Mouse (Mus musculus): ENCODE measurements around the gene Zzef1.
"Not testable (repeated sequence)": the region's sequence is repeated elsewhere in the genome, so short reads cannot be mapped to it uniquely, and the experiment has no call there.

Zzef1 gene

DNA sequence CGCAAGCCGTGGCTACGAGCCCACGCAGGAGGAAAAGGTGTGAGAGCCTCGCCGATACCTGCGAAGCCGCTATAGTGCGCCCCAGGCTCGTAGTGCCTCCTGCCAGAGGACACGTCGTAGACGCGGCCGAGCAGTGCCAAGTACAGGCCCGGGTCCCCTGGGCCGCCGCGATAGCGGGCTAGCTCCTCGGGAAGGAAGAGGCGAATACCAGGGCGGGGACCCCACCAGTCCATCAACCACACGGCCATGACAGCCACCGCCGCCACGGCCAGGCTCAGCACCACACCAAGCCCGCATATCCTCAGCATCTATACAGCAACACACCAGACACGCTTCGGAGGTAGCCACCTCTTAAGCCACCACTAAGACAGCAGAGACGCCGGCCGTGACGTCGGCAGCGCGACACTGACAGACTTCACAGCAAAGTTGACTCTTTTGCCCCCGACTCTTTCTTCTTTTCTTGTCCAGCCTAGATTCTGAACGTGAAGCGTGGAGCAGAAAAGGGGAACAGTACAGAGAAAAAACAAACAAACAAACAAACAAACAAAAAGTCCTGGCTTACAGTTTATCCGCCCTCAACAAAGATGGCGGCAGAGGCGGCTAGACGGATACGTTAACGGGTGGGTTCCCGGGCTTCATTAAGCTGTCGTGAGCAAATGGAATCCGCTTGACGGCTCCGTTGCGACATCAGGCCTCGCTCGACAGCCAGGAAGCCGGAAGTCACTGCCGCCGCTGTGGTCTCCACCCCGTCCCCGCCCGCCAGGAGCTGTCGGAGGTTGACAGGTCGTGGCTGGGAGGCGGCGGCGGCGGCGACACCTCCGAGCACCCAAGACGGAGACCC lies at the start of gene Zzef1, which contains the start of gene Cyb5d2:
Zzef1 (plus strand) TSS at position 772 of the 841 bp plus-strand sequence.
Cyb5d2 (minus strand) TSS at position 688 of the 841 bp plus-strand sequence.
- in situ Hi-C loops (cut with MboI, MseI), result no loop called here

DNA sequence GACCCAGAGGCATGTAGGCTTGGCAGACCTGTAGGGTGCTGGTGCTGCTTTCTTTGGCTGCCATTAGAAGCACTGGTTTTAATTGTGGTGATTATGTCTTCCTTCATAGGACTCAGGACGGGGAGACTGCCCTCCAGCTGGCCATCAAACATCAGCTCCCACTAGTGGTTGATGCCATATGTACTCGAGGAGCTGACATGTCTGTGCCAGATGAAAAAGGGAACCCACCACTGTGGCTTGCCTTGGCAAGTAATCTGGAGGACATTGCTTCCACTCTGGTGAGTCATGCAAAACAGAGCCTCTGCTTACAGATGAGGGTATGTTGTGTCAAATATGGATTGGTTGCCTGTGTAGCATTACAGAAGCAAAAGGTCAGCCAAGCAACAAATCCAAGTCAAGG lies 44.1 kb upstream of the Zzef1 start:
- in situ Hi-C loops (cut with MboI, MseI), result no loop called here

DNA sequence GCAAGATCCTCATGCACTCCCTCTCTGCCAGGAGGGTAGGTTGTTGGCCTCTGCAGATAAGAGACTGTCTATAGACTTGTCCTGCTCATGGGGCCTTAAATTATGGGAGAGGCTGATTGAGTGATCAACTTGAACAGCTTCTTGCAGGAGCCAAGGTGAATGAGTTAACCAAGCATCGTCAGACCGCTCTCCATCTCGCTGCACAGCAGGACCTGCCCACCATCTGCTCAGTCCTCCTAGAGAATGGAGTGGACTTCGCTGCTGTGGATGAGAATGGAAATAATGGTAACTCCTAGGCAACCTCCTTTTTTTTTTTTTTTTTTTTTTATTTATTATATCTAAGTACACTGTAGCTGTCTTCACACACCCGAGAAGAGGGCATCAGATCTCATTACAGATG lies 37.7 kb upstream of the Zzef1 start:
- in situ Hi-C loops (cut with MboI, MseI), result no loop called here

DNA sequence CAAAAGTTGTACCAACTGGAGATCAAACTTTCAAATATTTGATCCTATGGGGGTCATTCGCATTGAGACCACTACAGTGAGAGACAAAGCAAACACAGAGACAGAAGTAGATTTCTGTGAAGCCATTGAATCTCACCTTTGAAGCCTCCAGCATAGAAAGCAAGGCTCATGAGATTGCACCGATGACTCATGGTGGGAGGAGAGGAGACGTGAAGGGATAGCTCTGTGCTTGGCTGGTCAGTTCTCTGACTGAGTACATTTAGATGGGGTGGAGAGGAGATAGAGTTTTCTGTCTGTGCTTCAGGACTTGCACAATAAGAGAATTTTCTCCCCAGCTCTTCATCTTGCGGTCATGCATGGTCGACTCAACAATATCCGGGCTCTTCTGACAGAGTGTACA lies 36.4 kb upstream of the Zzef1 start:
- in situ Hi-C loops (cut with MboI, MseI), result no loop called here

DNA sequence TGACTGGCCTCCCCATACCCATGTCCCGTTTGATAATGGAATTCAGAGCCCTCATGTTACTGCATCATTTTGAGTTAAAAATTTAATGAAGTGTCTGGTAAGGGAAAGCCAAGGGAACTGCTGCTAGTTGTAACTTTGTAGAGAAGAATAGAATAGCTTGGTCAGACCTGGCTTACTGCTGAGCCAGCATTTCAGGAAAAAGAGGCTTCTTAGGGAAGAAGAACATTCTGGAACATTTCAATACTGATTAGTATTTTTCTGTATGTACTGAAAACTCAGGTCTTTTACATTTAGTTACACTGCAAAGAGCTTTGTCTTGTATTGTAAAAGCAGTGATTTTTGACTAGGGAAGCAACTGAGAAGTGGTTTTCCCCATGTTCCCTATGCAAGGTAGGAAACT lies 35.2 kb upstream of the Zzef1 start:
- in situ Hi-C loops (cut with MboI, MseI), result no loop called here

DNA sequence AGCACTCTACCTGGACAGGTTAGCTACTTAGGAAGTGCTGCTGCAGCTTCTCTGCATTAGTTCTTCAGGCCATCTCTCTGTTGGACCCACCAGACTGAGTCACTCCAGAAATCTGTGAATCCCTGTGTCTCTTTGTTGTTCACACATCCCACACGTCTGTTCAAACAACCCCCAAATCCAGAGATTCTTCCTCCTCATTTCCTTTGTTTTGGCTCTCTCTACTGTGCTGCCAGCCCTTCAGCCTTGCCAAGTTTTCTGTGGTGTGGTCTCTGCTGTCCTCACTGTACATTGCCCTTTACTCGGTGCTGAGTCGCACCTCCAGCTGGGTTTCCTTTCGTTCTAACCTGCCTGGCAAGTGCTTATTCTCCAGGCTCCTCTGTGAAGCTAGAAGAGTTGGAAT lies 31.8 kb upstream of the Zzef1 start:
- in situ Hi-C loops (cut with MboI, MseI), result no loop called here

DNA sequence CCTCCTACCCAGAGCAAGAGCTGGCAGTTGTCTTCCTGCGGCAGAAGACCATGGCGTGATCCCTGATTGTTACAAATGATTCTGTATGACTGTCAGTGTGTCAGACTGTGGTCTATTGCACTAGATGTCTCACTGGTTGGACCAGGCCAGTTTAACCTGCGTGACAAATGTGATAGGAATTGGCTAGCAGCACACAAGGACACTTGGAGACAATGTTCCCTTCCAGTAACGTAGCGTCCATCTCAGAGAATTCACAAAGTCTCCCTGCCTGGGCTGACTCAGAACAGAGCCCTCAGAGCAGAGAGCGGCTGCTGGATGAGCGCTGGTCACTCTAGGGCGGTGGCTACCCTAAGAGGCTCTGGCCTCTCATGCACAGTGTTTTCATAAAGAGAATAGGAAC lies 28.3 kb upstream of the Zzef1 start:
- in situ Hi-C loops (cut with MboI, MseI), result no loop called here

DNA sequence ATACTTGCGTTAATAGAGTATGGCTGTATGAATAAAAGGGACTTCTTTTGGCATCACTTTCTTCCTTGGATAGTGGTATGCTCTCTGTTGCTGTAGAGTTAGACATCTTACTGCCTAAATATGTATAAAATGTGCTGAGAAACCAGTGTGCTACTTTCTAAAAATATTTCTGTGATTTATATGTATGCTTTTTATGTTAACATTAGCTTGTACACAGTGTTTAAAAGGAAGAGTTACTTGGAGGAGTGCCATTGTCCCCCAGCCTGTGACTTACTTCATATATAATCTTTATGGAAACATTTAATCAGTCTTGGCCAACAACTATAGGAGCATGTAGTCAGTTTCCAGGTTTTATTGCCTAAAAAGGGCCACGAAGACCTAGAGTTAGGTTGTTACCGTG lies 27.0 kb upstream of the Zzef1 start:
- in situ Hi-C loops (cut with MboI, MseI), result no loop called here

DNA sequence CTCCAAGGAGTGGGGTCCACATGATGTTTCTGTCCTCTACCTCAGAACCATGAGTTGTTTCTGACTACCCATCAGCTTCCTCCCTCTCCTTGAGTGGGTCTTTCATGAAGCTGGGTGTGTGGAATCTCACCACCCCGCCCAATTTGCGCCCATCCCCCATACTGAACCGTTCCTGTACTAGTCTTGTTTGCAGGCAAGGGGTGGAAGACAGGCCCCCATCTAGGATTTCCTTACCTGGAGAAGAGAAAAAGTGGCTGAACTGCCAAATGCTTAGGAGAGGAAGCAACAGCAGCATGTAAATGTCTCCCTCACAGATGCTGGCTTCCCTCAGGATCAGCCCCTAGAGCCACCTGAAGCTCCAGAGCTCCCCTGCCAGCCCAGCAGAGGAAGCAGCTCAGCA lies 25.7 kb upstream of the Zzef1 start:
- in situ Hi-C loops (cut with MboI, MseI), result no loop called here

DNA sequence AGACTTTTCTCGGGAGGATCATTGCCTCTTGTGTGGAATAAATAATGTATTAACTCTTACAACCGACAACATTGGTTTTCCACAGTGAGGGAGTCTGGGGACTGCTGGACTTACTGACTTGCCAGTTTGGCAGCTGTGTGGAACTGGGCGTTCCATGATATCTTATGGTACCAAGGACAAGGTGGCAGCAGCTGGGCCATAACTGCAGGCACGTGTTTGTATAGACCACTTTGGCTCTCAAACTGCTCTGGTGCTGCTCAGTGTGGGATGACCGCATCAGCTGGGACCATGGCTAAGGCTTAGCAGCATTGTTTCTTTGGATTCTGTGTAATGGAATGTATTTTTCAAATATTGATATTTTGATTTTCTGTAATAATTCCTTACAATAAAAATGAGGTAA lies 25.2 kb upstream of the Zzef1 start:
- in situ Hi-C loops (cut with MboI, MseI), result no loop called here

DNA sequence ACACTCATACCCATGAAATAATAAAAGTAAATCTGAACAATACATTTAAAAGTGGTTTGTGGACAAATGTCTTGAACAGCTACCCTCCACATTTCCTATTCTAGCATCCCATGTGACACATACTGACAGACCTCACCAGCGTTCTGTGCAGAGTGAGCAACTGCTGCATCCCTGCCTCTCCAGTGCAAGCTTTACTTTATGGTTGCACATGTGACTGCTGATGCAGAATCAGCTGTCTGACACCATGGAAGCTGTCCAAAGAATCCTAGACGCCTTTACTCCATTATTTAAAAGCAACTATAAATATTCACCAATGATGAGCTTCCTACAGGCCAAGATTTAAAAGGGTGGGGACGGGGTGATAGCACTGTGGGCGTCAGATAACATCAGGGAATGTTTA lies 24.6 kb upstream of the Zzef1 start:
- in situ Hi-C loops (cut with MboI, MseI), result no loop called here

DNA sequence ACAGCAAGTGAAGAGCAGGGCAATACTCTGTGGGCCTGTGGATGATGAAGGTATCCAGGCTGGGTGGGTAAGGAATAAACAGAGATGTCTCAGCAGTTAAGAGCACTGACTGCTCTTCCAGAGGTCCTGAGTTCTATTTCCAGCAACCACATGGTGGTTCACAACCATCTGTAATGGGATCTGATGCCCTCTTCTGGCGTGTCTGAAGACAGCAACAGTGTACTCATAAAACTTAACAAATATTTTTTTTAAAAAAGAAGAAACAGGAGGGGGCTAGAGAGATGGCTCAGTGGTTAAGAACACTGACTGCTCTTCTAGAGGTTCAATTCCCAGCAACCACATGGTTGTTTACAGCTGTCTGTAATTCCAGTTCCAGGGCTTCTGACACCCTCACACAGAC lies 23.4 kb upstream of the Zzef1 start:
- in situ Hi-C loops (cut with MboI, MseI), result not testable (repeated sequence)

DNA sequence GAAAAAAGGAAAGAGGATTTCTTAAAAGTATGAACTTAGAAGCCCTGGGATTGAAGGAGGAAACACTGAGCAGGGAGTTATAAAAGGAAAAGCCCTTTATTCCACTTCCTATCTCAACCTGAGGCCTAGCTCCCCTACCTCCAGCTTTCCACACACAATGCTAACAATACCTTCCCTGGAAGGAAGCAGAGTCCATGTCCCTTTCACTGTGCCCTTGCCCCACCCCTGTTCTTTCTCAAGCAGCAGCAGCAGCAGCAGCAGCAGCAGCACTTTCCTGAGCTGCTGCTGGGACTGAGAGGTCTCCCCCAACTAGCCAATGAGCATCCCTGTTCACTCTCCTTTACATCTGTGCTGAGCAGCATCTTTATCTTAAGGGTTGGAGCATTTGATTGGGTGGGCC lies 17.1 kb upstream of the Zzef1 start:
- in situ Hi-C loops (cut with MboI, MseI), result no loop called here

DNA sequence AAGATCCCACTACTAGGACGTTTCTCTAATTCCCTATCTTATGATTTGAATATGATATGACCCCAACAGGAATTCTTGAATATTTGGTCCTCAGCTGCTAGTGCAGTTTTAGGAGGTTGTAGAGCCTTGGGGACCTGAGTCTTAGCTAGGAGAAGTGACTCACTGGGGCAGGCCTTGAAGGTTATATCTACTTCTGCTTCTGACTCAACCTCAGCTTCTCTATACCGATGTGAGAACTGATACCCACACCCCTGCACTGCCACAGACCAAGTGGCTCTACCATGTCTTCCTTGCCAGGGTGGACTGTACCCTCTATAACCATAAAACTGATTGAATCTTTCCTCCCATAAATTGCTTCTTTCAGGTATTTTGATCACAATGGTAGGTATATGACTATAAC lies 13.9 kb upstream of the Zzef1 start:
- in situ Hi-C loops (cut with MboI, MseI), result no loop called here

DNA sequence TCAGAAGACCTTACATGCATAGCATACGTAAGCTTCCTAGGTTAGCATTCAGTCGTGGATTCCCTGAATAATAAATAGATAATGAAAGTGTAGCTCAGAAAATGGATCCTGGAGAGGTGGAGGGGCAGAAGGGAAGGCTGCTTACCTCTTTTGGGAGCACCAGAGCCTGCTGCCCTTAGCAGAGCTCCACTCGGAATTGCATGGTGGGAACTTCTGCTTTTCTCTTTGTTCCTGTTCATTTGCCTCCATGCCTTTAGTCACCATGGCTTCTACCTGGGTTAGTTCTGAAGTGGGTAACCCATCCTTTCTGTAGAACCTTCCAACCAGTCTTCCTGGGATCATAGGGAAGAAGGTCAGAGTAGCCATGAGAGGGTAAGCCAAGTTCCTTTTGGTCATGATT lies 13.5 kb upstream of the Zzef1 start:
- in situ Hi-C loops (cut with MboI, MseI), result no loop called here

DNA sequence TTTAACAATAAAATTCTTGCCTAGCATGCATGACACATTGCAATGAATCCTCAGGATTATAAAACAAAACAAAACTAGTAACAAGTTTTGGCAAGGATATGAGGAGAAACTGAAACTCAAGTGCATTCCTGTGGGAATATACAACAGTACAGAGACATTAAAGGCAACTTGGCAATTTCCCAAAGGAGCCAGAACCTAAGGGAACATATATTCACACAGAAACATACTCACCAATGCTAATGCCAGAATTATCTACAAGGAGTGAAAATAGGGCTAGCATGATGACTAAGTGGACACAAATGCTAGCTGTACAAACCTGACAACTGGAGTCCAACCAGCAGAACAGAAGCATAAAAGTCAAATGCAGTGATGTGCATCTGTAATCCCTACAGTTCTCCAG lies 4.0 kb upstream of the Zzef1 start:
- in situ Hi-C loops (cut with MboI, MseI), result no loop called here

DNA sequence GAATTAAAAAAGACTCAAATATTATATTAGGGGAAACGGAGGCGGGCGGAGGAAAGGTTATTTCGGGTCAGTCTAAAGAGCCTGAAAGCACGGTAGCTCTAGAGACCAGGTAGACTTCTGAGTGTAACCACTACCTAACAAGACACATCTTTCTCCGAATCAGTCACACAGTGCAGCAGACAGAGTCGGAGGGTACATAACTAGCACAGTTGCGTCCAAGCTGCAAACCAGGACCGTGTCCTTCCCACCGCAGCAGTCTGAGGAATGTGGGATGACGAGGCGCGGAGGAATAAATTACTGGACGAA lies 924 bp upstream of the Zzef1 start:
- in situ Hi-C loops (cut with MboI, MseI), result no loop called here

DNA sequence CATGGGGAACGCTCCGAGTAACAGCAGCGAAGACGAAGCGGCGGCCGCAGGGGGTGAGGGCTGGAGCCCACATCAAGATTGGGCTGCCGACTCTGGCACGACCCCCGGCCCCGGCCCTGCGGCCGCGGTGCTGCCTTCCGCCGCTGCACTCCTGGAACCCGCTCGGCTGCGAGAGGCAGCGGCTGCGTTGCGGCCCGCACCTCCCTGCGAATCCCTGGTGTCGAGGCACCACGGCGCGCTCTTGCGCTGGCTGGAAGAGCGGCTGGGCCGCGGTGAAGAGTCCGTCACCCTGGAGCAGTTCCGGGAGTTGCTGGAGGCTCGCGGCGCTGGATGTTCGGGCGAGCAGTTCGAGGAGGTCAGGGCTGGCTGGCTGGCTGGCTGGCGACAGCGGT lies 266 bp downstream of the Zzef1 start:
- in situ Hi-C loops (cut with MboI, MseI), result no loop called here

DNA sequence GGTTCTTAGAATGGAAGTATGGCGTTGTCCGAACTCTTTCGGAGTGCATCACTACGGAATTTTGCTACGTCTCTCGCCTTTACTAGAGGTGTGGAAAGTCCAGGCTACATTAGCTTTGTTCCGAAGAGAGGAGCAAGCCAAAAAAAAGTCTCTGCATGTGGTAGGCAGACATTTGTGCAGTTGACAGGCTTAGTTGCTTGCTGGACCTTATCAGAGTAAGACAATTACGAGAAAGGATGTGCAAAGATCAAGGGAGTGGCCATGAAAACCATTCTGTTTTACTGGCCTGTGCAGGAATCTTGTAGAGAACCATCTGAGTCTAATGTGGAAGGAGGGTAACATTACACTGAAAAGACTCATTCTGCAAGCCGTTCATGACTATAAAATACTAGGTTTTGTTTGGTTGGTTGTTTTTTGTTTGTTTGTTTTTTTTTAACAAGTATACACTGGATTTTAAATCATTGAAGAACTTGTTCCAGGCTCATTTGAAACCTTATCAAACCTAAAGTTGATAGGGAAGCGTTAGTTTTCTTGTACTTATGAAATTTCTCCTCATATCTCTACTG lies 830 bp downstream of the Zzef1 start:
- in situ Hi-C loops (cut with MboI, MseI), result no loop called here

DNA sequence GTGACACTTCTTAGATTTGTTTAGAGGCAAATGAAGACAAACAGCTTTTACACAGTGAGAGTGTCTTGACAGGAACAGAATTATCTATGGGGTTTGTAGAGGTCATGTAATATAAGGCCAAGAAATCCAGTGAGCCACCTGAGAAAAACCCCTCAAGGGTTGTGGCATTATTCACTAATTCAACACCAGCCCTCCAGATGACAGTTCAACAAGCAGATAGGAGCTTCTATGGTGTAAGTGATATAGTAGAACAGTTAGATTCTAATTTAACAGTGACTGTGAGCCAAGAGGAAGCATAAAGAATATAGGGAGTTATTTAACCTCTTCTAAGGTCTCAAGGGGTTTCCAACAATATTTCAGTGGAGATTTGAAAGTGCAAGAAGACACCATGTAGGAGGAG lies 2.1 kb downstream of the Zzef1 start:
- in situ Hi-C loops (cut with MboI, MseI), result no loop called here

DNA sequence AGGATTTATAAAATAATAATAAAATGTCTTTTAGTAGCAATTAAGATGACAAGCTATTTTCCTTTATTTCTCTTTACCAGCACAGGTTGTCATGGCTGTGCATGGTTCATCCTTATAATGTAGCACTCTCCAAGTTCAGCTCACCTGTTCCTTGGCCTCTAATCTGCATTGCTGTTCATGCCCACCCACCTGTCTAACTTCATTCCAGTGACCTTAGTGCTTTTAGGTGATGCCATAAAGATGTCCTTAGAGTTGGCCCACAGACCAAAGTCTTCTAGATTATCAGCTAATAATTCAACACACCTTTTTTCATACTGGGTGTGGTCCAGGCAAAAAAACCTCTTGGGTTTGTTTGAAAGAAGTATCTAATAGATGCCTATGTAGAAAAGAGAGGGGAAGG lies 5.2 kb downstream of the Zzef1 start:
- in situ Hi-C loops (cut with MboI, MseI), result no loop called here

DNA sequence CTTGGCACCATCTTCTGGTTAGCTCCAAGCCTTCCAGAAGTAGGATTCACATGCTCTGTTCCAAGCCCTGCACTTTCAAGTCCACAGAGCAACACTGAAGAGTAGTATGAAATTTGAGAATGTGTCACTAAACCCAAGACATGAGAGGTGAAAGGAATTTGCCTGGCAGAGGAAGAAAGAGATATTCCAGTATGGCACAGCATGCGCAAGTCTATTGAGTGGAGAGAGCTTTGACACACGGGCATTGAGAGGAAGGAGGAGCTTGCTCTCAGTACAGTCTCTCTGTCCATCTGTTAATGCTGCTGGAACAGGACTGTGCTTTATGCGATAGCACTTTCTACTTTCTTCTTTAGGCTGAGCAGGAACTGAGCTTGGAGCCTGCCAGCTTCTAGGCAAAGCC lies 7.0 kb downstream of the Zzef1 start:
- in situ Hi-C loops (cut with MboI, MseI), result no loop called here

DNA sequence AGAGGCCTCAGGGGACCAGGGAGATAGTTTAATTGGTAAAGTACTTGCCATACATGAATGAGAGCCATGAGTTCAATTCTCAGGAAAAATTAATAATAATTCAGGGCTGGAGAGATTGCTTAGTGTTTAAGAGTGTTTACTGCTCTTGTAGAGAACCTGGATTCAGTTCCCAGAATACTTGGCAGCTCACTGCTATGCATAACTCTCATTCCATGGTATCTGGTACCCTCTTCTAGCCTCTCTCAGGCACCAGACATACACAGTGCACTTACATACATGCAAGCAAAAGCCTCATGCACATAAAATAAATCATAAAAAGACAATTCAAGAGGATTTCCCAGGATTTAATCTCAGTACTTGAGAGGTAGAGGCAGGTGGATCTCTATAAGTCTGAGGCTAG lies 8.6 kb downstream of the Zzef1 start:
- in situ Hi-C loops (cut with MboI, MseI), result no loop called here

DNA sequence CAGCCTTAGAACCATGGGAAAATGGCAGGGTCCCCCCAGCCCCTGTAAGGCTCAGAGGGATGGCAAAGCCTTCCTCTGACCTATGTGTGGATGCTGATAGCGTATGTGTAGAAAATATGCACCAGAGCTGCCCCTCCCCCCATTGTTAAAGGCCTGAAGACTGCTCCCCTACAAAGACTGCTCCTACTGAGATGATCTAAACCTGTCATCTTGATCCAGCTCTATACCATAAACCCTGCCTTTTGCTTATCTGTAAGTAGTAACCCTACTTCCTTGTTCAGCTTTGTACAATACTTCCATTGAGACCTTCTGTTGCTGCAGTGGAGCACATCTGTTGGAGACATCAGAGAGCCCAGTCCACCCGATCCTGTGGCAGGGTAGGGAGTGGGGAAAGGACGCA lies 9.2 kb downstream of the Zzef1 start:
- in situ Hi-C loops (cut with MboI, MseI), result no loop called here

All from T-helper 17 cell (primary cell).